Mouse (Mus musculus) urinary bladder, postnatal 4 days (tissue): ENCODE data around the gene Kmt5c.

Experiments used
- DNase-seq, 2 experiments: peaks; one replicate each; pipeline ENCODE4 v3.0.0; 2021 to 2022; ENCODE audit warnings: low spot score in 2 of 2

The Kmt5c gene

DNA sequence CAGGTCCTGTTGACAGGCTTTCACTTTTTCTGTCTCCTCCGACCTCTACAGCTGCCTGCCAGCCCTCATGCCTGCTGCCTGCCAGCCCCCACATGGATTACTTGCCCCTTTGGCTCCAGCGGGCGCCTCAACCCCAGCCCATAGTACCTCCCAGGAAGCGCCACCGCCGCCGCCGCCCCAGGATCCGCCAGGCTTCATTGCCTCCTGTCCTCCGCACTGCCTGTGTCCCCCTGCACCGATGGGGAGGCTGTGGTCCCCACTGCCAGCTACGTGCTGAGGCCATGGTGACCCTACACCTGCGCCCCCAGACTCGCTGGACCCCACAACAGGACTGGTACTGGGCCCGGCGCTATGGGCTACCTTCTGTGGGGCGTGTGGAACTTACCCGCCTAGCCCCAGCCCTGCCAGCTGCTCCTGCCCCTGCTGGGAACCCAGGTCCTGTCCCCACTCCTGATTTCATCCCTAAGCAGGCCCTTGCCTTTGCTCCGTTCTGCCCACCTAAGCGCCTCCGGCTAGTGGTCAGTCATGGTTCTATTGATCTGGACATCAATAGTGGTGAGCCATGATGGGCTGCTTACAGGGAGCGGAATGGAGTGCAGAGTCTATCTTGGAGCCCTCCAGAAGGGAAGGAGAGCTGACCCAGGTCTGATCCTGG lies 6.5 kb downstream of the Kmt5c start:
- DNase-seq = no peak

DNA sequence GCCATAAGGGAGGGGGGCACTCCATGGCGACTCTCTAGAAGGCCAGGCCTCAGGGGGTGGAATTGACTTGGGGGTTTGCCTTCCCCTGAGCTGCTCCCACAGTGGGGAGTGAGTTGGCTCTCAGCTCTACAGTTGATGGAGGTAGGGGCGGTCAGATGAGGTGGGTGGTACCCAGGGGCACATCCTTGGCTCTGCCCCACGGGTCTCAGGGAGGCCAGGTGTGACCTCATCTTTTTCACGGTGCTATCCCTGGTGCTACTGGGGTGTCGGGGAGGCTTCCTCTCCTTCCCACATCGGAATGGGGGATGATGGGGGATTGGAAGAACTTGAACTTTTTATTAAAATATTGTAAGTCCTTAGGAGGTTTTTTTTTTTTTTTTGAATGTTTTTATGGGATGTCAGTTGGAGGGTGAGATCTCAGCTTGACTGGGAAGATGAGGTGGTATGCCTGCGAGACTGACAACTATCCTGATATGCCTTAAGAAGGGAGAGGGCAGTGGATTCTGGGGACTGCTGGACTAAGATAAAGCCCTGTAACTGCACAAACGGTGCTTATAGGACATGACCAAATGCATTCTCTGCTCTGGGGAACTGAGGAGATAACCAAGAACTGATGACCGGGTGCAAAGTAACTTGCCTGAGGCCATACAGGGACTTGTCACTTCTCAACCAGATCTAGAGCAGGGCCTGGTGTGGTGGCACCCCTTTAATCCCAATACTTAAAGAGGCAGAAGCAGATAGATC lies 7.4 kb downstream of the Kmt5c start:
- no peak for DNase-seq

DNA sequence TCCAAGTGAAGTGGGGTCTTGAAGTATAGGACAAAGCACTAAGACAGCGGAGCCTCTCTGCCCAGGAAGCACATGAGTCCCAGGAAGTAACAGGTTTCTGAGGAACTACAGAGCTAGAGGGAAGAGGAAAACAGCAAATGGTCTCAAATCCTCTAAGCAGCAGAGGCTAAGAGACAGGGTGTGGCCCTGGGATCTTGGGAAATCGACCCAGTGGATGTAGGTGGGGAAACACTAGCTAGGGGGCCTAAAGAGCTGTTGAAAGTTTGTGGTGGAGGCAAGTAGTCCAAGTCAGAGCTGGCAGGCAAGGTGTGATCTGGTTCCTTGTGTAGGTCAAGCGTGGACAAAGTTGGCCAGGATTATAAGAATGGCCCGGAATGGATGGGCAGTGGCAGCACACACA lies 8.4 kb downstream of the Kmt5c start:
- no peak for DNase-seq

DNA sequence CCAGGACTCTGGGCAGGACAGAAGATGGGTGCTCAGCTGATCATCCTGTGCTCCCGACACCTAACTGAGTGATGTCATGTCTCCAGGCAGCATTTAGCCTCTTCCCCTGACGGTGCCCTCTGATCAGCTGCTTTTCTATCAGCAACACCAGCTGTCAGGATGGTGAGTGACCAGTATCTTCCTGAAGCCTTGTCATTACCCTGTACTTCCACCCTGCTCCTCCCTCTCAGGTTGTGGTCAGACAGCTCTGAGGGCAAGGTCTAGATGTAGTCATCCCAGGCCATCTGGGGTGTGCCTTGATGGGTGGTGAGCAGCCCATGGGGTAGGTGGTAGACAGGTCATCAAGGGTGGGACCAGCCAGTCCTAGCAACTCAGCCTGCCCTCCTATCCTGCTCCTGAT lies 9.3 kb downstream of the Kmt5c start:
- no peak for DNase-seq

DNA sequence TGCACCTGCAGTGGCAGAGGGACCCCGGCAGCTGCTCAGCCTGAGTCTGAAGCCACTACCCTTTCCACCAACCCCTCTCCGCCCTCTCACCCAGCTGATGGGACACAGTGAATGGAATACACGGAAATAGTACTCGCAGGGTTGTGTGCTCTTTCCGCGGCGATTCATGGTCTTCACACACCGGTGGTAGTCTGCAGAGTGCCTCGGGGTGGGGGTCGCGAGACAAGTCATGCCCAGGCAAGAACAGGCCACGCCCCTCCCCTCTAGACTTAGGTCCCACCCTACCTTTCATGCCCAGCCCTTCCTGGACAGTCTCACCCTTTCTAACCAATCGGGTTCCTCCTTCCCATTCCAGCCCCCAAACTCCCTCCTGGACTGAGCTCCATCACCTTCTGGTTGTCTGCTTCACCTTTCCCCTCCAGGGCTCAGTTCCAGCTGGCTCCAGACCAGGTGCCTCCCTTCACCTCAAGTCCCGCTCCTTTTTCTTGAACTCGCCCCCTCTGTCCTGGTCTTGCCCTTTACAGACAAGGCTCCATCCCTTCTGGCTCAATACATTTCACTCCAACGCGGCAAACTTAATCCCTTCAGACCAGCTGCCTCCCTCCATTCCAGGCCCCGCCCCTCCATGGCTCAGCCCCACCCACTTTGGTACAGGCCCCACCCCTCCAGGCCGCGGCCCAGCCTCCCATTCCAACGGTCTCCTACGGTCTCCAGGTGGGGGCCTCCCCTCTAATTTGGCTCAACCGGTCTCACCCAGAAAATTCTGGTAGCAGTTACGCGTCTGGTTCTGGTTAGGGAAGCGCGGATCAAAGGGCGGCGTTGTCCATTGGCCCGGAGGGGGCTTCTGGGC lies 12.3 kb downstream of the Kmt5c start:
- DNase-seq = peak in 1 of 2 experiments; percentile 59

DNA sequence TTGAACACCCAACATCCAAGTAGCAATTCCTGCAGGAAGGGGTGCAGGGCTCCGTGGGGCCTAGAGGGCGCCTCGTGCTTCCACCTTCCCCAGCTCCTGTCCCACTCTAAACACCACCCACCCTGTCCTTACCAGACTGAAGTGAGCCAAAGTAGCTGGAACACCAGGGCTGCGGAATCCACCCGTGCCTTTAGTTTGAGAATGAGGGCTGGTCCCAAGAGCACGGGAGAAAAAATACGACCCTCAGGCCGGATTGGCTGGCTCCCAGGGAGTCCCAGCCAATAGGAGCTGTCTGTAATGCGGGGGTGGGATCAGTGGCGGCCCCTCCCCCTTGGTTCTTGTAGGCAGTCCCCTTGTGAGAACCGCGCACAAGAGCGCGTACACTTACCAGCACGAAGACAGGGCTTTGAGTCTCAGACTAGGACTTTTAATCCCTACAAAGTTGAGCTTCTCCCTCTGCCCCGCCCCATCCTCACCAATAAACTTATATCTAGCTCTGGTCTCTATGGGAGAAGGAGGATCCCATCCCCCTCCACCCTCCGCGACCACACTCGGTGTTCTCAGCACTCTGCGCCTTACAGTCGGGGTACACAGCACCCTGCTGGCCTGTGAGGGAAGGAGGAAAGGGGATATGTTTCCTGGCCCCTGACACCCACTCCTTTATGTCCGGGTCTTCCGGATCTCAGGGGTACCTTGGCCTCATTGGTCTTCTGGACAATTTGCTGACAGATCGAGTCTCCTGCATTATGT lies 13.1 kb downstream of the Kmt5c start, which contains the start of gene Cox6b2:
TSS of gene Cox6b2 (minus strand) at position 274 of the 750 bp plus-strand sequence.
- DNase-seq = peak; percentile 87 to 90

DNA sequence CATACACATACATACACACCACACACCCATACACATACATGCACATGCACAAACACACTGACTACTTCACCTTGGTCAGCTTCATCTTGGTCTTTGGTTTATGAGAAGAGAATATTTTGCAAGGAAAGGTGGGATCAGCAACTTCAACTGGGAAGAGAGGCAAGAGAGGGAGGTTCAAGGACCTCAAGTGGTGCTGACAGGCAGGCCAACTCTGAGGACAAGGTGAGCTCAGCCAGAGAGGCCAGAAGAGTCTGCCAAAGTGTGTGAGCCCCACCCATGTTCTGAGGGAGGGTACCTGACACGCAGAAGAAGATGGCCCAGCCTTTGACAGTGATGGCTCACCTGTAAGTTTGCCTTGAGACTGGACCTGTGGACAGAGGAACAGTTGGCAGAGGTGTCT lies 19.8 kb downstream of the Kmt5c start:
- no peak for DNase-seq

DNA sequence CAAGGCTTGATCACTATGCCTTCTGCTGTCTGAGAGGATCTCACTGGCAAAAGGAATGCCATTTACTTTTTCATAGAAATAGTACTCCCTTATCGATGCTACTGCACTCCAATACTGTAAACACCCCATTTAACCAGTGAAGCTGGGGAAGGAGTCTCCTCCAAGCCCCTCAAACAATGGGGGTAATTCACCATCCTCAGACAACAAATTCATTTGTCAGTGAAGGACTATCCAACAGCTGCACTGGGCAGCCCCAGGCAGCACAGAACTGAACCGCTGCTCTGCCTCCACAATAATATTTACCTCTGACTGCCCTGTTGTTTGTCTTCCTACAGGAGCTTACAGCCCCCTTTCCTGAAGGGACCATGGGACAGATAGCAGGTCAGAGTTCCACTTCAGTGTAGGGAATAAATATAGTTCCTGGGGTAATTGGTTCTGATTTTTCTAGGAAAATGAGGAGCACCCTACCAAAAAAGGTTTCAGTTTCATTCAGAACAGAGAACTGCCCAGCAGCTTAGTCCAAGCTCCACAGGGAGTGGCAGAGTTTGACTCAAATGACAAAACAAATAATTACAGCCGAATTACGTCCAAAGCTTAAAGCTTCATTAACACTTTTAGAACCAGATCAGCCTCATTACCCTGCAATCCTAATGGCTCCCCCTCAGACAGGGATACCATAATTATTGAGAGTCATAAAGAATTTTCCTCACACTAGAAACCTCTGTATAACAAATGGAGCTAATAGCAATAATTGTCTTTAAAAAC lies 25.2 kb downstream of the Kmt5c start:
- DNase-seq = no peak

DNA sequence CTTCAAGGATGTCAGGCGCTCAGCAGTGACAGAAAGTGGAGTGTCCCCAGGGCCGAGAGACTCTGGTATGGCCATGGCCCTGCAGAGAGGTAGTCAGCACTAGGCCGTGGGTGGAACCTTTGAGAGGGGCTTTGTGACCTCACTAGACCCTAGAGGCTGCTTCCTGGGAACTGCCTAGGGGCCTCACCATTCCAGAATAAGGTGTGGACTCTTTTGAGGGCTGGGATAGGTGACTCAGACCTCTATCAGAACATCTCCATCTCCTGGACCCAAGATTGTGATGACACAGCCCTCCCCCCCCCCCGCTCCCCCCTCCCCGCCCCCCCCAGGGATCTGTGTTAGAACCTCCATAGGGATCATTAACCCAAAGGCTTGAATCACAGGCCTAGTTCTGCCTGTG lies 31.3 kb downstream of the Kmt5c start, which contains the start of gene Fam71e2:
TSS of gene Fam71e2 (minus strand) at position 101 of the 400 bp plus-strand sequence.
- DNase-seq = no peak

DNA sequence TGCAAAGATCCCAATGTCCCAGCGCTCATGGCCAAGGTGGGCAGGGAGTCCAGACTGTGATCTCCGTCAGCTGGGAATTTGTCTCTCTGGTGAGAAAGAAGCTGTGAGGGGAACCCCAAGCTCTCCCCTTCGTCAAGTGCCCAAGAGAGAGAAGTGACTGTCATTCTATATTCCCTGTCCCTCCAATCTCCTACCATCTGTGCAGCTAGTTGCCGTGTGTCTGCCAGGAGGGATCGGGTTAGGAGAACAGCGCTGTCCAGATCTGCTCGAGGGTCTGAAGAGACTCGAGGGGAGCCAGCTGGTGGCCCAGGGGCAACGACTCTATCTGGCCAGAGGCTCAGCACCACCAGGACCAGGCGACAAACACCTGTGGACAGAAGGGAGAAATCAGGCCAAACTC lies 36.2 kb downstream of the Kmt5c start:
- no peak for DNase-seq

DNA sequence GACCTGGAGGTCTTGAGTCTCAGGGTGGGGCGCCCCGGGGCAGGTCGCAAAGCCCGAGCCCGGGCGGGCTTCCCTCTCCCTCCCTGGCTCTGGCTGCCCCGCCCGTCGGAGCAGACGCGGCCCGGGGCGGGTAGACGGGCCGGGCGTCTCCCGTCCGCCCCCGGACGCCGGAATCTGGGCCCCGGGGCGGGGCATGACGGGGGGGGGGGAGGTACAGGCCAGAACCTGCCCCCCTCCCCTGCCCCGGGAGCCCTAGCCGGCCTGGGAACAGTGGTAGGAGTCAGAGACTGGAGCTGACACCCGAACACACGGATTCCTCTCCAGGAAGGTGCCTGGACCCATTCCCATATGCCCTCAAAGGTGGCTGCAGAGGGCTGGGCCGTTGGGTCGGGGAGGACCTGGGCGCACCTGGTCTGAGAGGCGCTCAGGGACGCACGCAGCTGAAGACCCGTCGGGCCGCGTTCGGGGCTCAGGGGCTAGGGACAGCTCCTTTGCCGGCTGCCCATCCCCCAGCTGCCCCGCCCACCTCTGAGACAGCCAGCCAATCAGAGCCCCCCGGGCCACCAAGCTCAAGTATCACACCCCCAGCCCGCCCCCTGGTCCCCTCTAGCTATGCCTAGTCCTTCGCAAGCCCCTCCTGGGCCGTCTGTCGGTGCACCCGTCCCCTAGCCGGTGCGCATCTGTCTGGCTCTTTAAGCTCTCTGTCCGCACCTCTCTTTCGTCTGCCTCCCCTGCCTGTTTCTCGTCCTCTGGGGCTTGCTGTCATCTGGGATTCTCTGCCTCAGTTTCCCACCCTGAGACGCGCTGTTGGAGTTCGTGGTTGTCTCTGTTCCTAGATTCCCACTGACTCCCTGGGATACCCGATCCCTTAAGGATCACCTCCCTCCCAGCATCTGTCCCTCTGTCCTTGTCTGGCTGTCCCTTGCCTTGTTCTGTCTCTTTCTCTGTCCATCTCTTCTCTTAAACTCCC lies 37.2 kb downstream of the Kmt5c start:
- DNase-seq = peak; percentile 63 to 81

DNA sequence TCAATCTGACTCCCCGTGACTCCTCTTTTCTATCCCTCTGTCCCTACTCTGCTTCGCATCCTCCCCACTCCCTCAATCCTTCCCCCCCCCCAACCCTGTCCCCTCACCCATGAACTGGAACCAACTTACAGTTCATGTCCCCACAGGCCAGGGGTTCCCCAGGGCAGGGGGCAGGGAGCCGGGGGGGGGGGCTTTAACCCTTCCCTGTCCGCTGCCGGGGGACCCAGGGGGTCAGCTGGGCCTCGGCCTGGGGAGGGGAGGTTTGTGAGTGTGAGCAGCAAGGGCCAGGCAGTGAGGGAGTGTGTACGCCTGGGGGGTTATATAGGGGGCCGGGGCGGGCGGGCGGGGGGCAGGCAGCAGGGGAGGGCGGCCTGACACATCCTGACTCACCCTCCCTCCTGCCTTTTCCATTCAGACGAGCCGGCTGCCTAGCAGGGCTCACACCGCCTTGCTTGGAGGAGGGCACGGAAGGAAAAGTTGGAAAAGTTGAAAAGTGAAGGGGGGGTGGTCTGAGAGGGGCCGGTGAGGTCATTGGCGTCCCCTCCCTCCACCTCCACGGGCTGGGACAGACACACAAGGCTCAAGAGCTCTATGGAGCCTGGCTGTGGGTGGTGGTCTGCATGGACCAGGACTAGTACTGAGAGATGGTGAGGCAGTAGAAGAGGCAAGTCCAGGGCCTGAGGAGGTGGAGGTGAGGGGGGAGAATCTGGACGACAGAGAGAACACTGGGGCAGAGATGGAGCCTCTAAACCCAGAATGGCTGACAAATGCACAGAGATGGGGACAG lies 38.1 kb downstream of the Kmt5c start:
- no peak for DNase-seq

DNA sequence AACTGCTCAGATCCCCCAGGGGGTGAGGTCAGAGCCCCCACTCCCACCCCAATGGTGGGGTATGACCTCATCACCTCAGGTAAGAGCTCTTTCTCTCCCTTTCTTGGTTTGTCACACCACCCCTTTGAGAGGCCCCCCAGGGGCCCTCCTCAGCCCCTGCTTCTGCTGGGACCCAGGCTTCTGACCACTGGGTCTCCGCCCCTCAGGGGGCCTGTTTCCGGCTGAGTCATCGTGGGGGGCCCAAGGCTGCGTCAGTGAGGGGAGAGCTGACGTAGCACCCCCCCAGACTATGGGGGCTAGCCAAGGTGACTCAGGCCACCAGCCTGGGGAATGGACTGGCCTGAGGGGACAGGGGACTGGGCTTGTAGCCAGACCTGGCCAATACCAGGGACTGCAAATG lies 40.0 kb downstream of the Kmt5c start:
- DNase-seq = no peak

DNA sequence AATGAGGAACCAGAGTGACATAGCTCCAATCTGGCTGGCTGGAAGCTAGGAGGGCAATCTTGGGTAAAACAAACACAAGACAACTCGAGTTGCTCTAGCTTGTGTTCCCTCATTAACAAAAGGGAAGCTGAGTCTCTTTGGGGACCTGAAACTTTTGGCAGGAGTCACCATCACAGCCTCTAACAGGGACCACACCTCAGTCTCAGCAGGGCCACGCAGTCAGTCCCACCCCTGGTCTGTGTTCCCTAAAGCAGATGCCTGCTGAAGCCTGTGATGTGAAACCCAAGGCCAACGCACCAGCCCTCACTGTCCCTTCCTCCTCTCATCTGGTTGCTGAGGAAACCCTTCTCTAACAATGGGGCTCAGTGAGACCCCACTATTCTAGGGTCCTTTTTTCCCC lies 42.2 kb downstream of the Kmt5c start:
- no peak for DNase-seq

DNA sequence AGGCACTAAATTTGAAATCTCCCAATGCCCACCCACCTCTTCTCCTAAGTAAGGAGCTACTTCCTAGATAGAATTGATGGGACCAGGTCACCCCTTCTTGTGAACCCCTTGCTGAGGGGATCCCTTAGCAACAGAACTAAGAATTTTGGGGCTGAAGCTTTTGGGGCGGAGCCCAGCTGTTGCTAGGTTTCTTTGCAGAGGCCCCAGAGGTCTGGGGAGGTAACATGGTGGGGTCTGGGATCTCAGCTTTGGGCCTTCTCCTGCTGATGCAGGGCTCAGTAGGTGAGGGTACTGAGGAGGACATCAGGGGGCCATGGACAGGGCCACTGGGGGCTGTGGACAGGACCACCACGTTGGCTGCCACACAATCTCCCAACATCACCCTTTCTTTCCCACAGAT lies 42.8 kb downstream of the Kmt5c start, which contains the start of the genes Il11 and Tmem190:
TSS of gene Il11 (minus strand) at position 101 of the 400 bp plus-strand sequence.
TSS of gene Tmem190 (plus strand) at position 179 of the 400 bp plus-strand sequence.
- DNase-seq = no peak

DNA sequence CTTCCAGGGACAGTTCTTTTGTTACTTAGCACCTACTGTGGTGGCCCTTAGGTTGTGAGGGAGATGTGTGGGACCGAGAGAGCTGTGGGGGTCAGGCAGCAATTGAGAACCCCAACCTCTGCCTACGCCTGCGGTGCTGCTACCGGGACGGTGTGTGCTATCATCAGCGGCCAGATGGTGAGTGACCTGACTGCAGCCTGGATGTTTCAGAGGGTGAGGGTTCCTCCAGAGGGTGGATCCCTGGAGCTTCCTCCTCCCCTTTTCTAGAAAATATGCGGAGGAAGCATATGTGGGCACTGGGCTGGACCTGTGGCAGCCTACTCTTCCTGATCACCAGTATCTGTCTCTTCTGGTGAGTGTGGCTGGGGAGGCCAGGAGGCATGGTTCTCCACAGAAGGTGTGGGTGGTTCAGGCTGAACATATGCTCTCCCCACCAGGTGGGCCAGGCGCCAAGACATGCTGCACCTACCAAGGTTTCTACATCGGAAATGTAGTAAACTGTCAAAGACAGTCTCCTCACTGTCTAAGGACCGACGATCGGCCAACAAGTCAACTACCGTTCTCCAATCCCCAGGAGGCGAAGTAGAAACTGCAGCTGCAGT lies 43.9 kb downstream of the Kmt5c start:
- no peak for DNase-seq

DNA sequence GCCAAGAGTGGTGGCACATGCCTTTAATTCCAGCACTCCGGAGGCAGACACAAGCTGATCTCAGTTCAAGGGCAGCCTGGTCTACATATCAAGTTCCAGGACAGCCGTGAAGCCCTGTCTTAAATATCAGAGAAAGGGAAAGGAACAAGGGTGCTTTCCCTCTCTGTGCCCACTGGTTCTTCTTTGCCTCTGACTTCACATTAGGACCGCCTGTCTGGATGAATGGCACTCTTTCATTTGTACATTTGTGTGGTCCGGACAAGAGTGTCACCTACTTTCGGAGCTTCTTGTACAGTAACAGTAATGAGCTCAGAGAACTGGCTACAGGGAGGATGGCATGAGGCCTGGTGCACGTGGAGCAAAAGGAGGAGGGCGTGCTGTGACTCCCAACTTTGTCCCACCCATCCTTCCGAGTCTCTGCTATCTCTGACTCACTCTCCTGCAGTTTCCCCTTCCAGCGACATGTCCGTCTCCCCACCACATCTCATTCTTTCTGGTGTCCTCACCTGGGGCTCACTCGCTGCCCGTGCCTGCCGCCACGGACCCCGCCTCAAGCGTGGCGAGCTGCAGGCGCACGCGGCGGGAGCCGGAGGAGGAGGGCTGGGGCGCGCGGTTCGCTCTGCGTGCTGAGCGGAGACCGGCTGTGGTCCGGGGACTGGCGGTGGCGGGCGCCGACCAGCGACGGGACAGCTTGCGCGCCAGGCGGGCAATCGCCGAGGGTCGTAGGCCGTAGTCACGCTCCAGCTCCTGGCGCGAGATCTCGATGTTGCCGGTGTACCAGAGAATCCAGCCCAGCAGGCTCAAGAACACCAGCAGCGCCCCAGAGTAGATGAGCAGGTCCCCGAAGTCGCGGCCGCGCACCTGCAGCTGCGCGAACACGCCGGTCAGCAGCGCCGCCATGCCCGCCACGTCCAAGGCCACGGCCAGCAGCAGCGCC lies 48.9 kb downstream of the Kmt5c start:
- DNase-seq = peak in 1 of 2 experiments; percentile 62
